Mouse (Mus musculus) intestine, postnatal 0 days (tissue): ENCODE results near the gene Itga1. TPM values are rescaled to one million over a fixed set of nuclear protein-coding genes. Genes with fewer than 3 reads are reported as not detected.

Experiments used
- ATAC-seq: fragments of 200-750 bp; cut with Nextera tagmentation; 2 replicates; pipeline ENCODE4 v1.8.0; 2017; ENCODE audit warnings: mild to moderate bottlenecking, moderate TSS enrichment, moderate library complexity
- H3K27ac ChIP-seq: fragments of 300-500 bp; sonication (generic); 2 replicates; pipeline ENCODE4 v1.5.1; 2014; ENCODE audit warnings: mild to moderate bottlenecking, low read depth, low read length, moderate library complexity
- H3K27me3 ChIP-seq: fragments of 300-500 bp; sonication (generic); replicated peaks from 2 replicates; pipeline ENCODE4 v1.6.1; 2014; ENCODE audit warnings: low read length, mixed read lengths; ENCODE audit not compliant: control insufficient read depth, insufficient read depth
- H3K36me3 ChIP-seq: fragments of 300-500 bp; sonication (generic); 2 replicates; pipeline ENCODE4 v1.6.1; 2014; ENCODE audit warnings: mild to moderate bottlenecking, moderate library complexity; ENCODE audit not compliant: control insufficient read depth, insufficient read depth
- H3K4me1 ChIP-seq: fragments of 300-500 bp; sonication (generic); replicated peaks from 2 replicates; pipeline ENCODE4 v1.6.1; 2014; ENCODE audit warnings: antibody characterized with exemption, low read length, mixed read lengths; ENCODE audit not compliant: control insufficient read depth, insufficient read depth
- H3K4me2 ChIP-seq: fragments of 300-500 bp; sonication (generic); replicated peaks from 2 replicates; pipeline ENCODE4 v1.6.1; 2014; ENCODE audit warnings: low read depth, mild to moderate bottlenecking, moderate library complexity
- H3K4me3 ChIP-seq: fragments of 300-500 bp; sonication (generic); 2 replicates; pipeline ENCODE4 v1.5.1; 2014; ENCODE audit warnings: low read depth, low read length
- H3K9ac ChIP-seq: fragments of 300-500 bp; sonication (generic); 2 replicates; pipeline ENCODE4 v1.6.1; 2014; ENCODE audit warnings: mild to moderate bottlenecking, low read depth, low read length
- H3K9me3 ChIP-seq: fragments of 300-500 bp; sonication (generic); 2 replicates; pipeline ENCODE4 v1.6.1; 2016; ENCODE audit warnings: mixed run types; ENCODE audit not compliant: control insufficient read depth
- CTCF ChIP-seq: sonication (generic); IDR thresholded peaks from 2 replicates; pipeline ENCODE4 v1.5.1; 2016; ENCODE audit warnings: low read depth, mild to moderate bottlenecking, control low read depth, antibody characterized with exemption, moderate library complexity
- WGBS: fragments of 180-500 bp; shearing (Covaris S2); extraction: QIAGEN DNeasy Blood & Tissue Kit; methylation state at CpG from one replicate; pipeline ENCODE4 v1.1.7; 2014; 5-methylcytosine and 5-hydroxymethylcytosine counted together
- polyA plus RNA-seq: library from polyadenylated mRNA; unstranded; fragments of >200 nt; fragmentation: Nextera tagmentation; extraction: Ambion mirVana; gene quantifications from 2 replicates; pipeline ENCODE4 v1.2.1, GENCODE M21; 2015

Gene Itga1
- polyA plus RNA-seq, 1 experiment from 2014 or later, result 12.8 TPM

GRCm38 (mm10) chr13:114914559-114914958, 187.2 kb downstream of the Itga1 start:
- Histone ChIP-seq H3K27ac (peak overlapping the region; percentile 29), H3K9ac (no peak overlapping the region), H3K4me2 (peak overlapping the region; percentile 17; the same call in 1 of the 2 replicates), H3K9me3 (no peaks in the 10 kb centered on the region), H3K36me3 (no peaks in the 10 kb centered on the region; the same call in 1 of the 2 replicates), H3K27me3 (no peaks in the 10 kb centered on the region), H3K4me1 (peaks cover 8% of the 10 kb centered on the region; the same call in 1 of the 2 replicates), H3K4me3 (no peak overlapping the region)
- peak; percentile 78 for ATAC-seq
- WGBS, result 32% methylated on average over 4 of the region's 4 CpGs
- TF ChIP-seq CTCF, result no peak

GRCm38 (mm10) chr13:114910629-114911028, 191.1 kb downstream of the Itga1 start:
- Histone ChIP-seq H3K27ac (no peak overlapping the region), H3K4me2 (no peak overlapping the region), H3K9me3 (no peaks in the 10 kb centered on the region), H3K4me3 (no peak overlapping the region), H3K27me3 (no peaks in the 10 kb centered on the region), H3K9ac (no peak overlapping the region), H3K36me3 (no peaks in the 10 kb centered on the region; the same call in 1 of the 2 replicates), H3K4me1 (peaks cover 8% of the 10 kb centered on the region; the same call in 1 of the 2 replicates)
- TF ChIP-seq CTCF, result no peak
- WGBS, result 79% methylated on average over 9 of the region's 9 CpGs
- ATAC-seq, result no peak

GRCm38 (mm10) chr13:114909514-114909913, 192.2 kb downstream of the Itga1 start:
- H3K4me2 ChIP-seq, result no peak overlapping the region
- 0 out of 2 replicates have a peak, but pooled peaks cover 1% of the 10 kb centered on the region for H3K4me1 ChIP-seq
- H3K36me3 ChIP-seq, result no peaks in the 10 kb centered on the region; the same call in 1 of the 2 replicates
- ATAC-seq, result no peak
- H3K27ac ChIP-seq, result no peak overlapping the region
- no peak for TF ChIP-seq CTCF
- 82% methylated on average over 5 of the region's 5 CpGs for whole genome bisulfite sequencing
- H3K4me3 ChIP-seq, result no peak overlapping the region
- no peaks in the 10 kb centered on the region for H3K9me3 ChIP-seq
- H3K9ac ChIP-seq, result no peak overlapping the region
- H3K27me3 ChIP-seq, result no peaks in the 10 kb centered on the region

GRCm38 (mm10) chr13:114907876-114908275, 193.9 kb downstream of the Itga1 start:
- ATAC-seq, result no peak
- no peak overlapping the region for H3K4me2 ChIP-seq
- no peak overlapping the region for H3K4me3 ChIP-seq
- H3K4me1 ChIP-seq, result no peaks in the 10 kb centered on the region
- H3K36me3 ChIP-seq, result no peaks in the 10 kb centered on the region; the same call in 1 of the 2 replicates
- no peak for TF ChIP-seq CTCF
- H3K27ac ChIP-seq, result no peak overlapping the region
- no peak overlapping the region for H3K9ac ChIP-seq
- H3K27me3 ChIP-seq, result no peaks in the 10 kb centered on the region
- no peaks in the 10 kb centered on the region for H3K9me3 ChIP-seq
- 87% methylated on average over 4 of the region's 4 CpGs for WGBS

Other genes with a start within 250 kb of the Itga1 start
- gene Itga2, start 169.9 kb downstream of the Itga1 start, polyA plus RNA-seq, result 4.3 and 4.8 TPM in 2 replicates
- 4.8 and 5.3 TPM in 2 replicates for gene Pelo, start 11.8 kb downstream of the Itga1 start, polyA plus RNA-seq
- 7.4 and 9.7 TPM in 2 replicates for gene Gm49395, start within 50 bp of the Itga1 start, polyA plus RNA-seq